In genomic region chr16:55787385-55788072, GRCm38 (mm10) we compare ENCODE assay signal across 27 mouse cellular contexts. TPM values are rescaled to one million over a fixed set of nuclear protein-coding genes. Genes with fewer than 3 reads are reported as not detected.
A peak's percentile ranks its signal among the peaks of the same experiment; 100 is the strongest.
DNase-seq lines count a peak whose midpoint lies in the region; ATAC-seq lines count a peak whose summit lies in the region.
"Had no signal": no experiment of that assay in that cellular context is flagged by ENCODE, and none has a peak within 500 bp of the region (broad histone marks: within the 10 kb centered on the region; RNA-seq: fewer than 3 reads in every experiment).

No protein-coding gene starts in this region.

- ATAC-seq in CD4-positive, CD25-positive, alpha-beta regulatory T cell, adult 4 months: peak; percentile 66
- peak; percentile 73 for ATAC-seq in activated CD4-positive, CD25-positive, alpha-beta regulatory T cell, adult 4 months
- no peak for ATAC-seq in stomach, embryonic 16.5 days (ENCODE audit: insufficient read depth, low FRiP score)
- ATAC-seq: forebrain, embryonic 16.5 days had no signal

- intact Hi-C loops in left cerebral cortex, postnatal 14 days (cut with DNase I): no loop called here

- no peak overlapping the region for H3K4me3 ChIP-seq in stomach, embryonic 16.5 days (replicated peaks; ENCODE audit: low read length)
- no peak overlapping the region for H3K4me3 ChIP-seq in midbrain, embryonic 10.5 days
- H3K4me3 ChIP-seq: forebrain, embryonic 10.5 days; heart, adult 2 months; heart, embryonic 13.5 days; hindbrain, embryonic 12.5 days; limb, embryonic 13.5 days; liver, embryonic 13.5 days; neural tube, embryonic 12.5 days had no signal

- H3K9ac ChIP-seq in stomach, embryonic 16.5 days (ENCODE audit: low read length): no peak overlapping the region
- H3K9ac ChIP-seq: heart, embryonic 13.5 days; hindbrain, embryonic 12.5 days; limb, embryonic 13.5 days; liver, embryonic 13.5 days; lung, embryonic 14.5 days; neural tube, embryonic 12.5 days had no signal

- H3K4me1 ChIP-seq in stomach, embryonic 16.5 days (ENCODE audit: control insufficient read depth, insufficient read depth, low read length): no peaks in the 10 kb centered on the region
- no peaks in the 10 kb centered on the region for H3K4me1 ChIP-seq in midbrain, embryonic 10.5 days
- H3K4me1 ChIP-seq: forebrain, embryonic 10.5 days; heart, embryonic 13.5 days; hindbrain, embryonic 12.5 days; limb, embryonic 13.5 days; liver, embryonic 13.5 days; neural tube, embryonic 12.5 days had no signal

- 80% methylated on average over 13 of the region's 13 CpGs for WGBS in stomach, embryonic 16.5 days
- WGBS in midbrain, embryonic 10.5 days: 90% methylated on average over 13 of the region's 13 CpGs

- no peaks in the 10 kb centered on the region for H3K27me3 ChIP-seq in stomach, embryonic 16.5 days (ENCODE audit: control insufficient read depth, insufficient read depth, low read length)
- no peaks in the 10 kb centered on the region for H3K27me3 ChIP-seq in midbrain, embryonic 10.5 days (ENCODE audit: low read depth, poor library complexity, severe bottlenecking)
- H3K27me3 ChIP-seq: heart, embryonic 13.5 days; hindbrain, embryonic 12.5 days; limb, embryonic 13.5 days; liver, embryonic 13.5 days; megakaryocyte, embryonic 14.5 days; neural tube, embryonic 12.5 days had no signal

- peak; percentile 10 to 36 for DNase-seq in spleen, postnatal 36 days (ENCODE audit: low spot score in 2 of 2)
- no peak for DNase-seq in spleen, adult 12 weeks (ENCODE audit: low spot score)
- no peak for DNase-seq in midbrain, embryonic 10.5 days (ENCODE audit: low spot score)
- DNase-seq in left cerebral cortex, postnatal 14 days (ENCODE audit: low spot score in 2 of 2): no peak
- DNase-seq: adrenal gland, adult 2 months; cerebellum, adult 11 months; cerebellum, adult 9-11 months; gastrocnemius, postnatal 14 days; heart, adult 2 months; kidney, adult 2 months; kidney, postnatal 10 days; liver, embryonic 13.5 days; lung, embryonic 14.5 days; lung, postnatal 36 days; midbrain, embryonic 14.5 days; right cerebral cortex, adult 18-20 months; thymus, postnatal 36 days had no signal

- no peaks in the 10 kb centered on the region for H3K9me3 ChIP-seq in stomach, embryonic 16.5 days (replicated peaks; ENCODE audit: control insufficient read depth, low read length)
- no peaks in the 10 kb centered on the region for H3K9me3 ChIP-seq in midbrain, embryonic 10.5 days (replicated peaks)
- H3K9me3 ChIP-seq: forebrain, embryonic 10.5 days; heart, embryonic 13.5 days; hindbrain, embryonic 12.5 days; limb, embryonic 13.5 days; liver, embryonic 13.5 days; neural tube, embryonic 12.5 days had no signal

- H3K36me3 ChIP-seq in stomach, embryonic 16.5 days (ENCODE audit: control insufficient read depth, insufficient read depth, low read length): no peaks in the 10 kb centered on the region
- H3K36me3 ChIP-seq in midbrain, embryonic 10.5 days: no peaks in the 10 kb centered on the region
- H3K36me3 ChIP-seq: forebrain, embryonic 10.5 days; heart, embryonic 13.5 days; hindbrain, embryonic 12.5 days; limb, embryonic 13.5 days; liver, embryonic 13.5 days; neural tube, embryonic 12.5 days had no signal

- H3K4me2 ChIP-seq in stomach, embryonic 16.5 days (ENCODE audit: low read depth, low read length): no peak overlapping the region
- H3K4me2 ChIP-seq: heart, embryonic 13.5 days; hindbrain, embryonic 12.5 days; limb, embryonic 13.5 days; liver, embryonic 13.5 days; lung, embryonic 14.5 days; neural tube, embryonic 12.5 days had no signal

- H3K27ac ChIP-seq in stomach, embryonic 16.5 days (ENCODE audit: low read length): peak overlapping the region; percentile 30; the same call in 1 of the 2 replicates
- no peak overlapping the region for H3K27ac ChIP-seq in midbrain, embryonic 10.5 days (replicated peaks)
- H3K27ac ChIP-seq: forebrain, embryonic 10.5 days; heart, adult 2 months; heart, embryonic 13.5 days; hindbrain, embryonic 12.5 days; limb, embryonic 13.5 days; liver, embryonic 13.5 days; neural tube, embryonic 12.5 days had no signal

RNA-seq across cellular contexts. Expression of gene Nfkbiz, which starts 51.2 kb away (rescaled TPM):
- 10 to 100 TPM; 33.2 to 39.6 TPM for polyA plus RNA-seq in CD4-positive, CD25-positive, alpha-beta regulatory T cell, adult 4 months (2017; shearing (Covaris generic))
- polyA plus RNA-seq in activated CD4-positive, CD25-positive, alpha-beta regulatory T cell, adult 4 months (2017; shearing (Covaris generic)): 10 to 100 TPM; 28.6 to 30.5 TPM
- polyA plus RNA-seq in stomach, embryonic 16.5 days (2015; fragmentation: Nextera tagmentation; extraction: Ambion mirVana): 10.0 and 10.6 TPM in 2 replicates
- polyA plus RNA-seq in midbrain, embryonic 10.5 days (2016; fragmentation: Nextera tagmentation; extraction: Ambion mirVana): 1.1 and 1.2 TPM in 2 replicates
- 1 to 10 TPM; 3.1 to 3.5 TPM for total RNA-seq in left cerebral cortex, postnatal 14 days (2021)

Comparison
In these comparisons a context has a peak if more than half of its experiments do, and no peak if none do; other contexts are left out.
1. DNase-seq: peak in spleen, postnatal 36 days (2 of 2); none in spleen, adult 12 weeks (single experiment), midbrain, embryonic 10.5 days (single experiment) and left cerebral cortex, postnatal 14 days (0 of 2).